Mouse (Mus musculus): ENCODE results near the gene Gm14226. TPM values are rescaled to one million over a fixed set of nuclear protein-coding genes. Genes with fewer than 3 reads are reported as not detected.
A peak's percentile ranks its signal among the peaks of the same experiment; 100 is the strongest.
"Not testable (repeated sequence)": the region's sequence is repeated elsewhere in the genome, so short reads cannot be mapped to it uniquely, and the experiment has no call there.

Gm14226 gene
- total and polyA plus RNA-seq, 3 experiments: 0.16 to 0.20 (median 0.16) TPM

DNA sequence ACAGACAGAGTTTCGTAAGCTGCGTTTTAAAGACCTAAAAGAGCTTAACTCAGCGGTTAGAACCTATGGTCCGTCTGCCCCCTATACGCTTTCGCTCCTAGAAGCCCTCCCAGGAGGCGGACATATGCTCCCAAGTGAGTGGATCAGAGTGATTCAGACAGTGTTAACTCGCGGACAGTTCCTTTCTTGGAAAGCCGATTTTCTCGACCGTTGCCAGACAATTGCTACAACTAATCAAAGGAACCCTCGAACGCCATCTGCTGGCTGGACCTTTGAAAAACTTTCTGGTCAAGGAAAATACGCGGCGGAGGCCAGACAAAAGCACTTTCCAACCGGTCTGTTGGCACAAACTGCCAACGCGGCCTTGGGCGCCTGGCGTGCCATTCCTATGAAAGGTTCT is 1.6 kb downstream of the Gm14226 start:
- no peaks in the 10 kb centered on the region for H3K27me3 ChIP-seq (ENCODE audit: control insufficient read depth, insufficient read depth, low read length)
- intact Hi-C loops (cut with DNase I): no loop called here
- no peaks in the 10 kb centered on the region for H3K36me3 ChIP-seq (ENCODE audit: control insufficient read depth, insufficient read depth, low read length)
- no peaks in the 10 kb centered on the region for H3K4me1 ChIP-seq (ENCODE audit: control insufficient read depth, insufficient read depth, low read length)
- WGBS: under 1% methylated on average over 22 of the region's 22 CpGs
- peak overlapping the region; percentile 70 for H3K9ac ChIP-seq (ENCODE audit: low read depth, low read length)
- H3K4me3 ChIP-seq: peak overlapping the region; percentile 56
- H3K79me2 ChIP-seq (replicated peaks; ENCODE audit: control insufficient read depth, insufficient read depth, low read length): no peaks in the 10 kb centered on the region
- TF ChIP-seq CTCF (IDR thresholded peaks at IDR 0.05): peak; percentile 85
- TF ChIP-seq EP300 (IDR thresholded peaks at IDR 0.05; ENCODE audit: insufficient read depth, low read depth, low read length): no peak
- DNase-seq: peak; percentile 85 to 91
- H3K27ac ChIP-seq: peak overlapping the region; percentile 48

- H3K79me2 ChIP-seq (replicated peaks; ENCODE audit: control insufficient read depth, insufficient read depth, low read length); intact Hi-C loops (cut with DNase I); H3K4me3 ChIP-seq; H3K4me1 ChIP-seq (ENCODE audit: control insufficient read depth, insufficient read depth, low read length); H3K27me3 ChIP-seq (ENCODE audit: control insufficient read depth, insufficient read depth, low read length); H3K9ac ChIP-seq (ENCODE audit: low read depth, low read length); H3K36me3 ChIP-seq (ENCODE audit: control insufficient read depth, insufficient read depth, low read length); H3K27ac ChIP-seq; DNase-seq: not testable (repeated sequence)
- WGBS: 63% methylated on average over 20 of the region's 20 CpGs
Observed at GRCm38 (mm10) chr2:155020247-155020826, 2.3 kb downstream of the Gm14226 start.

DNA sequence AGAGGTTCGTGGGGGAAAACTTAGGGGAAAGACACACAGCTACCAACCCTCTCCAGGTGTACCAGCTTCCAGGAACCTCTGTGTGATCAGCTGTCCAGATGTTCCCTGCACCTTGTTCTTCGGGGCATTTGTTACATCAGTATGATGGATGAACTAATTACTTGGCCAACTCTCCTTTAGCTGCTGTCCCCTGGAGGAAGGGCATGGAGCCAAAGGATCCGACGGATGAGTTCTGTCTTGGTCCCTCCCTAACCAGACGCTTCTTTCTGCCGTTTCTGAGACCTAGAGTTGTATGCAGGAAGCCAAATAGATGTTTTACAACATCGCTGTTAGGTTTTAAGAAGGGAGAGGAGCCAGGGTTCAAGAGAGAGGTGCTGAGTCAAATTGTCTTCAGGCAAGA is 12.8 kb downstream of the Gm14226 start:
- H3K36me3 ChIP-seq (ENCODE audit: control insufficient read depth, insufficient read depth, low read length): no peaks in the 10 kb centered on the region
- no peak overlapping the region for H3K27ac ChIP-seq
- no peak overlapping the region for H3K9ac ChIP-seq (ENCODE audit: low read depth, low read length)
- intact Hi-C loops (cut with DNase I): loop anchor here (1.0 kb wide), 1 partner anchor 17 kb away; no protein-coding TSS in a partner anchor
- H3K4me1 ChIP-seq (ENCODE audit: control insufficient read depth, insufficient read depth, low read length): no peaks in the 10 kb centered on the region
- TF ChIP-seq POLR2A (IDR thresholded peaks at IDR 0.05; ENCODE audit: insufficient read depth, low read depth, low read length) (no peak), CTCF (IDR thresholded peaks at IDR 0.05) (no peak), EP300 (IDR thresholded peaks at IDR 0.05; ENCODE audit: insufficient read depth, low read depth, low read length) (no peak)
- WGBS: 61% methylated on average over 7 of the region's 7 CpGs
- no peaks in the 10 kb centered on the region for H3K79me2 ChIP-seq (replicated peaks; ENCODE audit: control insufficient read depth, insufficient read depth, low read length)
- no peaks in the 10 kb centered on the region for H3K27me3 ChIP-seq (ENCODE audit: control insufficient read depth, insufficient read depth, low read length)
- no peak overlapping the region for H3K4me3 ChIP-seq
- DNase-seq: no peak

- Histone ChIP-seq H3K4me1 (ENCODE audit: control insufficient read depth, insufficient read depth, low read length) (no peaks in the 10 kb centered on the region), H3K36me3 (ENCODE audit: control insufficient read depth, insufficient read depth, low read length) (no peaks in the 10 kb centered on the region), H3K9ac (ENCODE audit: low read depth, low read length) (no peak overlapping the region), H3K4me3 (no peak overlapping the region), H3K27me3 (ENCODE audit: control insufficient read depth, insufficient read depth, low read length) (no peaks in the 10 kb centered on the region), H3K27ac (no peak overlapping the region), H3K79me2 (replicated peaks; ENCODE audit: control insufficient read depth, insufficient read depth, low read length) (no peaks in the 10 kb centered on the region)
- TF ChIP-seq POLR2A (IDR thresholded peaks at IDR 0.05; ENCODE audit: insufficient read depth, low read depth, low read length) (no peak), EP300 (IDR thresholded peaks at IDR 0.05; ENCODE audit: insufficient read depth, low read depth, low read length) (no peak), CTCF (IDR thresholded peaks at IDR 0.05) (no peak)
- no peak for DNase-seq
- WGBS: 28% methylated on average over 19 of the region's 19 CpGs
- intact Hi-C loops (cut with DNase I): no loop called here
Observed at GRCm38 (mm10) chr2:155032938-155033710, 15.1 kb downstream of the Gm14226 start.

DNA sequence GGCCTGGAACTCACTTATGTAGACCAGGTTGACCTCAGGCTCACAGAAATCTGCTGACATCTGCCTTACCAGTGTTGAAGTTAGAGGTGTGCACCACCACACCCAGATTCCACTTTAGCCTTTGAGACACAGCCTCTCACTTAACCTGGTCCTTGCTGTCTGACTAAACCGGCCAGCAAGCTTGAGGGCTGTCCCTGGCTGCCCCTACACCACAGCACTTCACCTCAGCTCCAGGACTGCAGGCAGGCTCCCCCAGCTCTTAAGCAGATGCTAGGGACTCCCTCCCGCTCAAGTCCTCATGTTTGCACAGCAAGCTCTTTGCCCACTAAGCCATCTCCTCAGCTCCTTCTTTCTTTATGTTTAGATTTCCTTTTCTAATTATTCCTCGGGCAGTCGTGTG is 21.9 kb downstream of the Gm14226 start:
- TF ChIP-seq POLR2A (IDR thresholded peaks at IDR 0.05; ENCODE audit: insufficient read depth, low read depth, low read length) (no peak), EP300 (IDR thresholded peaks at IDR 0.05; ENCODE audit: insufficient read depth, low read depth, low read length) (no peak), CTCF (IDR thresholded peaks at IDR 0.05) (no peak)
- H3K79me2 ChIP-seq (replicated peaks; ENCODE audit: control insufficient read depth, insufficient read depth, low read length): no peaks in the 10 kb centered on the region
- WGBS: 82% methylated on average over 4 of the region's 4 CpGs
- no peak overlapping the region for H3K4me3 ChIP-seq
- H3K4me1 ChIP-seq (ENCODE audit: control insufficient read depth, insufficient read depth, low read length): no peaks in the 10 kb centered on the region
- no peak for DNase-seq
- H3K27ac ChIP-seq: no peak overlapping the region
- no peaks in the 10 kb centered on the region for H3K36me3 ChIP-seq (ENCODE audit: control insufficient read depth, insufficient read depth, low read length)
- H3K27me3 ChIP-seq (ENCODE audit: control insufficient read depth, insufficient read depth, low read length): no peaks in the 10 kb centered on the region
- no peak overlapping the region for H3K9ac ChIP-seq (ENCODE audit: low read depth, low read length)
- intact Hi-C loops (cut with DNase I): no loop called here

GRCm38 (mm10) chr2:155044542-155044941 is 26.5 kb downstream of the Gm14226 start:
- Histone ChIP-seq H3K4me3 (no peak overlapping the region), H3K27ac (no peak overlapping the region), H3K9ac (ENCODE audit: low read depth, low read length) (no peak overlapping the region), H3K4me1 (ENCODE audit: control insufficient read depth, insufficient read depth, low read length) (no peaks in the 10 kb centered on the region), H3K36me3 (ENCODE audit: control insufficient read depth, insufficient read depth, low read length) (no peaks in the 10 kb centered on the region), H3K27me3 (ENCODE audit: control insufficient read depth, insufficient read depth, low read length) (no peaks in the 10 kb centered on the region), H3K79me2 (replicated peaks; ENCODE audit: control insufficient read depth, insufficient read depth, low read length) (no peaks in the 10 kb centered on the region)
- WGBS: 50% methylated on average over 3 of the region's 3 CpGs
- intact Hi-C loops (cut with DNase I): no loop called here
- no peak for DNase-seq
- TF ChIP-seq POLR2A (IDR thresholded peaks at IDR 0.05; ENCODE audit: insufficient read depth, low read depth, low read length) (no peak), EP300 (IDR thresholded peaks at IDR 0.05; ENCODE audit: insufficient read depth, low read depth, low read length) (no peak), CTCF (IDR thresholded peaks at IDR 0.05) (no peak)

All from heart, adult 2 months (tissue).